ENCODE assay signal across 8 mouse cellular contexts in genomic region chr9:120690961-120691941, GRCm38 (mm10).
DNase-seq lines count a peak whose midpoint lies in the region; ATAC-seq lines count a peak whose summit lies in the region.

No protein-coding gene starts in this region.

- DNase-seq in adrenal gland, postnatal 10 days, result peak; percentile 88
- peak; percentile 84 for DNase-seq in embryo, embryonic 11.5 days (ENCODE audit: low read depth, low spot score)
- peak; percentile 85 to 91 for DNase-seq in gastrocnemius, postnatal 4 days (ENCODE audit: low spot score in 2 of 2)
- DNase-seq in left cerebral cortex, postnatal 25 days (ENCODE audit: low spot score in 2 of 2), result peak; percentile 58 to 81
- peak; percentile 51 to 58 for DNase-seq in right cerebral cortex, postnatal 36 days (ENCODE audit: low spot score in 2 of 2)
- peak; percentile 86 for DNase-seq in yolk sac, embryonic 10.5 days (ENCODE audit: low spot score)

- intact Hi-C loops in left cerebral cortex, postnatal 25 days (cut with DNase I), result loop anchor here (1.0 to 5.0 kb wide), 2 partner anchors 178 to 241 kb away; no protein-coding TSS in a partner anchor

- peak; percentile 83 for ATAC-seq in inflammation-experienced regulatory T-cells, adult 6 months
- peak; percentile 70 for ATAC-seq in megakaryocyte-erythroid progenitor cell, adult 5-6 weeks (replicated peaks; ENCODE audit: low FRiP score, low TSS enrichment, poor library complexity, severe bottlenecking)

Comparison
In these comparisons a context has a peak if more than half of its experiments do, and no peak if none do; other contexts are left out.
1. Peak in every context shown above with its lines: DNase-seq and ATAC-seq.